Mouse (Mus musculus) monocyte, adult 5-6 weeks (primary cell): ENCODE data around the gene Arnt. TPM values are rescaled to one million over a fixed set of nuclear protein-coding genes. Genes with fewer than 3 reads are reported as not detected.

Experiments
- ATAC-seq: fragments of 153-309, 156-312 bp; replicated peaks from 2 replicates; pipeline ENCODE4 v1.8.0; 2017; ENCODE audit warnings: mild to moderate bottlenecking; ENCODE audit not compliant: low TSS enrichment, insufficient number of reproducible peaks, severe bottlenecking, poor library complexity, low FRiP score
- total RNA-seq: library from RNA; stranded (forward); fragments of 200-1000, 200-491, 200-594 nt; gene quantifications from 3 replicates; pipeline ENCODE4 v1.2.3, GENCODE M21; 2017

Arnt gene
- total RNA-seq, 1 experiment from 2014 or later = 46.7 TPM

GRCm38 (mm10) chr3:95445311-95445710, 11.1 kb downstream of the Arnt start:
- no peak for ATAC-seq

DNA sequence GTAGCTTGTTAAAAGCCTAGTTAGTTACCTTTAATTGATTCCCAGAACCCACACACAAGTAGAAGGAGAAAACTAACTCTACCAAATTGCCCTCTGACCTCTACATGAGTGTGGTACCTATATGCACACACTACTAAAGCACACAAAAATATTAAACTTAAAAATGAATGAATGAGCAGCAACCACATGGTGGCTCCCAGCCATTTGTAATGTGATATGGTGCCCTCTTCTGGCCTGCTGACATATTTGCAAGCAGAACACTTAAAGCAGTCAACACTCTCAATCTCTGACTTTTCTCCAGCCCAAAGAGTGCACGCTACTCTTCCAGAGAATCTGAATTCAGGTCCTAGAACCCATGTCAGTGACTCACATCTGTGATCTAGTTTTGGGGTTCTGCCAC, 16.2 kb downstream of the Arnt start:
- peak; percentile 89 for ATAC-seq

DNA sequence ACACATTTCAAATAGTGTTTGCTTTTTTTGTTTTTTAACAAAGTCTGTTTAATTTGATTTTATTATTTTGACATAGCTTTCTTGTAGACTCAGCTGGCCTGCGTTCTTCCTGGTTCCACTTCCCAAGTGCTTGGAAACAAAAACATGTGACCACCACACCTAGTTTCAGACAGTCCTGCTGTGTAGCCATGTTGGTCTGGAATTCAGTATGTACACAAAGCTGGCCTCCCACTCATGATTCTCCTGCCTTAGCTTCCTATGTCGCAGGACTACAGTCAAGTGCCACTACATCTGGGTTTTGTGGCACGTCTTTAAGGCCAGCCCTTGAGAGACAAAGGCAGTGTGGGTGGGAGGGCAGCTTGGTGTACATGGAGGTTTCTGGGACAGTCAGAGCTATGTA, 16.7 kb downstream of the Arnt start:
- no peak for ATAC-seq

DNA sequence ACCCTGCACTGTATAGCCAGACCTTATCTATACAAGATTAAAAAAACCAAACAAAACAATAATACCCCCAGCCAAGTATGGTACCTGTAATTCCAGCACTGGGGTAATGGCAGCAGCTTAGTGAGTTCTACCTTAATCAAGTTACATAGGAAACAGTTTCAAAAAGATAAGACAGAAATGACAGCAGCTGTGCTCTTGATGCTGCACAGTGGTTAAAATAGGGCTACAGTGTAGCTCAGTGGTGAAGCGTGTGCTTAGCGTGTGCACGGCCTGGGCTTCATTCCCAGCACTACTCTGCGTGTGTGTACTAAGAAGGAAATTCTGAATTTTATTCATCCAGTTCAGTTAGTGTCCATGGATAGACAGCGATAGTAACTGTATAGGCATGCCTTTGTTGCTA, 22.2 kb downstream of the Arnt start:
- ATAC-seq = no peak

- peak; percentile 40; the same call in 1 of the 2 replicates for ATAC-seq
These were observed 23.6 kb downstream of the Arnt start for GRCm38 (mm10) chr3:95457758-95458157.

DNA sequence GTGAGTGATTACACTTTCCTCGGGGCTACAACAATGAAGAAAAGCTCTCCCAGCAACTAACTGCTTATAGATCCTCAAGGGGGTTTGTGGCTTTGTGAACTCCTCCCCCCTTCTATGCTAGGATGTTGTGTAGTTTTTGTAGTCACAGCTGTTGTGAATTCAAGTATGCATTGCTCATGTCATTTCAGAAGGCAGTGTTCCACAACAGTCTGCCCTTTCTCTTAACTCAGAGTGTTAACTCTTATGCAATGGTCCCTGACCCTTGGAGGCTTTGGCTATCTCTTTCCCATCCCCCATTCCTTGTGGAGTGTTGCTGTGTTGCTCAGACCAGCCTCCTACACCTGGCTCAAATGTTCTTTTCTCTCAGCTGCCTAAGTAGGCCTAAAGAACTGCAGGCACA, 25.2 kb downstream of the Arnt start:
- ATAC-seq = no peak

GRCm38 (mm10) chr3:95463852-95464251, 29.7 kb downstream of the Arnt start:
- no peak for ATAC-seq

DNA sequence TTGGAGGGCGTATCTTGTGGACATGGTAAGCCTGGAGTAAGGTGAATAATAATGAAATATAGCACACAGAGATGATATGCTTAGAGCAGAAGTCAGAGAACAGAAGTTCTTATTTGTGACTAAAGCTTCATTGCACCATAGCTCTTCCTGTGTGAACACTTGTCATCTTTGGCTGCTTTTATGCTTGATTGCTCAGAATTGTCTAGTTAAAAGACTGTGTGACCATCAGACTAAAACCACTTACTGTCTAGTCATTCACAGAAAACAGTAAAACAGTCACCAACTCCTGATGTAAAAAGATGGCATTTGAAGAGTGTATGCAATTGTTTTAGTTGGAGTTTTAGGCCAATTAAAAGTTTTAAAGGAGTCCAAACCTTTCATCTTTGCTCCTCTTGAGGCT, 44.8 kb downstream of the Arnt start:
- no peak for ATAC-seq

DNA sequence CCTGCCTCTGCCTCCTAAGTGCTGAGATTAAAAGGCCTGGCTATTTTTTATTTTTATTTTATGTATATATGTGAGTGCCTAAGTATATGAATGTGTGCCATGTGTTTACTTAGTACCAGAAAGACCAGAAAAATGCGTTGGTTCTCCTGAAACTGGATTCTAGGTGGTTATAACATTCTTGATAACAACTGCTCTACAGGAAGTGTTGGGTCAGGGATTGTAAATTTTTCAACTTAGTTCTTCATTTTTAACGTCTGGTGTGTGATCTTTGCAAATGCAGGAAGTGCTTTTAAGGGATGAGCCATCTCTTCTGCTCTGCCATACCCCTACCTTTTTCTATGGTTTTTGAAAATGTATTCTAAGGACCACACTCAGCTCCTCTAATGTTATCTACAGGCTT, 52.2 kb downstream of the Arnt start:
- ATAC-seq = no peak

DNA sequence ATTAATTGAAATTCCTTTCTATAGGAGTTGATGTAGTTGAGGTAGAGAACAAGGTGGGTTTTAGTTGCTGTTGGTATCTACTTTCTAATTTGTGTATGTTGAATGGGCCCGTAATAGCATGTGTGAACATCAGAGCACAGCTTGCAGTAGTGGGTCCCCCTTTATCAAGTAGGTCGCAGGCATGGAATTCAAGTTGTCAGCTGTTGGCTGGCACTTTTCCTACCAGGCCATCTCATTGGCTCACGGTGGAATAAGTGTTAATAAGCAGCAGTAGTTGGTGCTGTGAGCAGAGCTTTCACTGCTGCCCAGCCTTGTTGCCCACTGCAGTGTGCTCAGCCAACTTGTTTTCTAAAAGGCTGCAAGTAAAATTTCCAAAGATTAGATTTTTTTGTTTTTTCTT, 54.5 kb downstream of the Arnt start:
- no peak for ATAC-seq

DNA sequence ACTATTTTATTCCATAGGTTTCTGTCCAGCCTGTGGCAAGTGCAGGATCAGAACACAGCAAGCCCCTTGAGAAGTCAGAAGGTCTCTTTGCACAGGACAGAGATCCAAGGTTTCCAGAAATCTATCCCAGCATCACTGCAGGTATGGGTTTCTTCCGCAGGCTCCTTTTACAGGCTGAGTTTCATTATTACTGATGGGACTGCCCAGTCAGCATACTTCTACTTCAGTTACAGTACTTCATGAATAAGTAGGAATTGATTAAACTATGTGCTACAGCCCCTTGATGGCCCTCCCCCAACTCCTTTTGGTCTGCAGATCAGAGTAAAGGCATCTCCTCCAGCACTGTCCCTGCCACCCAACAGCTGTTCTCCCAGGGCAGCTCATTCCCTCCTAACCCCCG, 56.0 kb downstream of the Arnt start:
- no peak for ATAC-seq

DNA sequence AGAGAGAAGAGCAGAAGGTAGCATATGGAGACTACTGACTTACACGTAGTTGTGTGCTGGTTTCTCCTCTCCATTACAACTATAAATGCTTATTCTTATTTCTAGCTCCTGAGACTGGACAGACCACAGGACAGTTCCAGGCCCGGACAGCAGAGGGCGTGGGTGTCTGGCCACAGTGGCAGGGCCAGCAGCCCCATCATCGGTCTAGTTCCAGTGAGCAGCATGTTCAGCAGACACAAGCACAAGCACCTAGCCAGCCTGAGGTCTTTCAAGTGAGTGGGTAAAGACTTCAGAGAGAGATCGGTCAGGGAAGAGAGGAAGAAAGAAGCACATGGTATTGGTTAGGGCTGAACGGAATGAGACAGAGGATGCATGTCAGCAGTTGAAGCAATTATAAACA, 60.2 kb downstream of the Arnt start:
- peak; percentile 79 for ATAC-seq

- ATAC-seq = no peak
These were observed 64.0 kb downstream of the Arnt start for GRCm38 (mm10) chr3:95498229-95498628.

GRCm38 (mm10) chr3:95499024-95499423, 64.8 kb downstream of the Arnt start, which contains the start of gene Ctsk:
Ctsk (plus strand) TSS chr3:95499256.
- ATAC-seq = no peak

GRCm38 (mm10) chr3:95499496-95500140, 65.4 kb downstream of the Arnt start:
- ATAC-seq = no peak

GRCm38 (mm10) chr3:95502312-95502711, 68.1 kb downstream of the Arnt start:
- no peak for ATAC-seq

GRCm38 (mm10) chr3:95509348-95509747, 75.2 kb downstream of the Arnt start:
- no peak for ATAC-seq

DNA sequence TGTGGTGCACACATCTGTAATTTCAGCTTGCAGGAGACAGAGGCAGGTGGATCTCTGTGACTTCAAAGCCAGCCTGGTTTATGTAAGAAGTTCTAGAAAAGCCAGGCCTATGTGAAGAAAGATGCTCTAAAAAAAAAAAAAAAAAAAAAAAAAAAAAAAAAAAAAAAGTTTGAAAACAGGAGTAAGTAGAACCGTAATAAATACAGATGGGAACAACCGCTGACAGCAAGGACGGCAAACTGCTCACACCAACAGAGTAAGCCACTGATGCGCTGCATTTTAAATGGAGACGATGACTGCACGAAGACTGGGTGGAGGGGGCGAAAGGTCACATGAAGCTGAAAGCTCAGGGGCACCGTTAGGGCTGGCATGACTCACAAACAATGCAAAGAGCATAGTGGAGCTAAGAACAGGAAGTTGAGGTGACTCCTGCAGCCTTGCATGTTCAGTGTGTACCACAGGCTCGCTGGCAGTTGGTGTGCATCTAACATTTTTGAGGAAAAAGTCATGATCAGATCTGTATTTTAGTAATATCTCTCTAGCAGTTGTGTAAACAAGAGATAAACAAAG, 77.5 kb downstream of the Arnt start:
- peak; percentile 99 for ATAC-seq

DNA sequence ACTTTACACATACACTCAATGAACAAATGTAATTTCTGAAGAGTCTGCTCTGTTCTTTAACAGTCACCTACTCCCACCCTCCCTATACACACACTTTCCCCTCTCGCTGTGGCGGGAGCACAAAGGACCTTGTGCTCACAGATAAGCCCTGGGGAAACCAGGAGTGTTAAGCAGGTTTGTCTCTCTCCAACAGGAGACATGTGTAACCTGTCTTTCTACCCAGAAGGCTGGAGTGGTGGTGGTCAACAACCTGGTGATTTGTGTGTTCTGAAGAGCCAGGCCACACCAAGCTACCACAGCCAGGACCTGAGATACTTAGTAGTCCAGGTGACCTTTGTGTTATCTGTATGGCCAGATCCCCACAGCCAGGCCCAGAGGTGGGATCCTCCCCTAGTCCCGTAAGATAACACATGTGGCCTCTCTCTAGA, 82.4 kb downstream of the Arnt start:
- ATAC-seq = no peak

DNA sequence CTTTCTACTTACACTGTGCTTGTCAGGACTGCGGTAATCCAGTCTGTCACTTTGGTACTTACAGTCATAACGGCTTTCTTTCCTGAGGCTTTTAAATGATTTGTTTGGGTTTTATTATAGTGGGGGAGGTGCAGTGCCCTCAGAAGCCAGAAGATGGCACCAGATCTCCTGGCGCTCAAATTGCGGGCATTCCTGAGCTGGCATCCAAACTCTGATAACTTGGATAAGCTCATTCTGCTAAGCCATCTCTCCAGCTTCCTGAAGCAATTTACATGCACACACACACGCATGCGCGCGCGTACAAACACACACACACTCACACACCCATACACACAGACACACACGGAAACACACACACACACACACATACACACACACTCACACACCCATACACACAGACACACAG, 83.3 kb downstream of the Arnt start:
- ATAC-seq = peak; percentile 60

- peak; percentile 56 for ATAC-seq
These were observed 84.7 kb downstream of the Arnt start for GRCm38 (mm10) chr3:95518891-95519290.
